In genomic region chr3:157567566-157568132, GRCm38 (mm10) we compare ENCODE assay signal across 8 mouse cellular contexts. TPM values are rescaled to one million over a fixed set of nuclear protein-coding genes. Genes with fewer than 3 reads are reported as not detected.
DNase-seq lines count a peak whose midpoint lies in the region; ATAC-seq and TF ChIP-seq lines count a peak whose summit lies in the region.

No protein-coding gene starts in this region.

- H3K27ac ChIP-seq in spleen, adult 2 months (ENCODE audit: insufficient read depth, low read length): no peak overlapping the region
- H3K27ac ChIP-seq in hindbrain, embryonic 14.5 days: no peak overlapping the region
- H3K27ac ChIP-seq in liver, embryonic 14.5 days: no peak overlapping the region

- H3K9ac ChIP-seq in hindbrain, embryonic 14.5 days: peak overlapping the region; percentile 52
- H3K9ac ChIP-seq in liver, embryonic 14.5 days (replicated peaks): no peak overlapping the region

- peaks cover 10% of the 10 kb centered on the region for H3K27me3 ChIP-seq in spleen, adult 2 months (ENCODE audit: control insufficient read depth, insufficient read depth, low read length)
- peaks cover 40% of the 10 kb centered on the region for H3K27me3 ChIP-seq in hindbrain, embryonic 14.5 days (ENCODE audit: control insufficient read depth, insufficient read depth, low read length)
- peaks cover 18% of the 10 kb centered on the region for H3K27me3 ChIP-seq in liver, embryonic 14.5 days (ENCODE audit: control insufficient read depth, insufficient read depth, low read length)

- TF ChIP-seq EP300 in liver, embryonic 14.5 days (IDR thresholded peaks at IDR 0.05; ENCODE audit: low read depth): no peak

- no peaks in the 10 kb centered on the region for H3K36me3 ChIP-seq in spleen, adult 2 months (ENCODE audit: control insufficient read depth, insufficient read depth, low read length)
- no peaks in the 10 kb centered on the region for H3K36me3 ChIP-seq in hindbrain, embryonic 14.5 days (replicated peaks; ENCODE audit: control insufficient read depth, insufficient read depth)
- no peaks in the 10 kb centered on the region for H3K36me3 ChIP-seq in liver, embryonic 14.5 days (replicated peaks; ENCODE audit: control insufficient read depth, insufficient read depth, low read depth)

- H3K4me1 ChIP-seq in spleen, adult 2 months (ENCODE audit: control insufficient read depth, insufficient read depth, insufficient read length): peaks cover 10% of the 10 kb centered on the region
- peaks cover 3% of the 10 kb centered on the region; the same call in 1 of the 2 replicates for H3K4me1 ChIP-seq in hindbrain, embryonic 14.5 days (replicated peaks; ENCODE audit: control insufficient read depth, insufficient read depth, low read length)
- no peaks in the 10 kb centered on the region; a peak in 1 of 4 replicates for H3K4me1 ChIP-seq in liver, embryonic 14.5 days (replicated peaks; ENCODE audit: control insufficient read depth in 2 of 2, insufficient read depth in 2 of 2, low read length in 1 of 2)

- H3K9me3 ChIP-seq in hindbrain, embryonic 14.5 days (ENCODE audit: control insufficient read depth, low read length): no peaks in the 10 kb centered on the region
- H3K9me3 ChIP-seq in liver, embryonic 14.5 days (ENCODE audit: control insufficient read depth, low read length): no peaks in the 10 kb centered on the region

- WGBS in spleen, adult 2 months: 4% methylated on average over 34 of the region's 34 CpGs
- WGBS in hindbrain, embryonic 14.5 days: 4% methylated on average over 34 of the region's 34 CpGs
- whole genome bisulfite sequencing in liver, embryonic 14.5 days (ENCODE audit: insufficient replicate concordance): 1% methylated on average over 34 of the region's 34 CpGs

- no peak for TF ChIP-seq CTCF in spleen, adult 2 months (IDR thresholded peaks at IDR 0.05; ENCODE audit: extremely low read depth, insufficient read depth, insufficient read length, insufficient replicate concordance)
- no peak for TF ChIP-seq CTCF in liver, embryonic 14.5 days (IDR thresholded peaks at IDR 0.05; ENCODE audit: low read depth)

- peak; percentile 47 for DNase-seq in adrenal gland, postnatal 14 days
- DNase-seq in adrenal gland, adult 8-10 months: no peak
- no peak for DNase-seq in spleen, adult 2 months (ENCODE audit: low read depth in 1 of 2, low spot score in 2 of 2)
- no peak for DNase-seq in spleen, adult 12 weeks (ENCODE audit: low spot score)
- DNase-seq in hindbrain, embryonic 14.5 days (ENCODE audit: low spot score): no peak
- DNase-seq in liver, embryonic 14.5 days (ENCODE audit: low read depth in 3 of 3, low spot score in 3 of 3): no peak
- DNase-seq in cerebellum, adult 11-12 months: no peak
- no peak for DNase-seq in adipocyte (ENCODE audit: low spot score)

- no peak for TF ChIP-seq POLR2A in spleen, adult 2 months (IDR thresholded peaks at IDR 0.05; ENCODE audit: low read depth, low read length)

- peak overlapping the region; percentile 93 for H3K4me2 ChIP-seq in hindbrain, embryonic 14.5 days (replicated peaks)
- H3K4me2 ChIP-seq in liver, embryonic 14.5 days (ENCODE audit: low read depth): peak overlapping the region; percentile 72

- H3K4me3 ChIP-seq in spleen, adult 2 months (ENCODE audit: extremely low read depth, insufficient read depth, insufficient read length): peak overlapping the region; percentile 14; the same call in 1 of the 2 replicates
- H3K4me3 ChIP-seq in hindbrain, embryonic 14.5 days (replicated peaks; ENCODE audit: low read length): peak overlapping the region; percentile 51
- peak overlapping the region; percentile 29 to 51 for H3K4me3 ChIP-seq in liver, embryonic 14.5 days (ENCODE audit: insufficient read depth in 1 of 2, low read depth in 2 of 2, low read length in 2 of 2)

- peak; percentile 15; the same call in 1 of the 2 replicates for ATAC-seq in hindbrain, embryonic 14.5 days (ENCODE audit: low FRiP score)
- ATAC-seq in liver, embryonic 14.5 days (ENCODE audit: insufficient read depth): peak; percentile 13; the same call in 1 of the 2 replicates

RNA-seq across cellular contexts. Expression of gene Ptger3, which starts 1.0 kb away (rescaled TPM):
- total RNA-seq in adrenal gland, postnatal 14 days (2021): 8.0 and 11.4 TPM in 2 replicates
- total RNA-seq in adrenal gland, adult 8-10 months (2022): 10 to 100 TPM in 3 of 4 experiments, 1 to 10 TPM in 1; 9.8 to 26.7 (median 17.5) TPM
- 2.8 and 5.2 TPM in 2 replicates for polyA plus RNA-seq in spleen, adult 2 months (2012; rRNA removed)
- 7.5 and 9.0 TPM in 2 replicates for polyA plus RNA-seq in hindbrain, embryonic 14.5 days (2014; fragmentation: Nextera tagmentation; extraction: Ambion mirVana)
- polyA plus RNA-seq in liver, embryonic 14.5 days (2012; rRNA removed): 1.0 and 1.4 TPM in 2 replicates
- 2.3 and 2.5 TPM in 2 replicates for polyA plus RNA-seq in liver, embryonic 14.5 days (2014; fragmentation: Nextera tagmentation; extraction: Ambion mirVana)

RNA-seq across cellular contexts. Expression of gene Zranb2, which starts 33.7 kb away (rescaled TPM):
- 72.5 and 78.9 TPM in 2 replicates for total RNA-seq in adrenal gland, postnatal 14 days (2021)
- total RNA-seq in adrenal gland, adult 8-10 months (2022): 10 to 100 TPM; 67.6 to 89.2 (median 75.9) TPM
- polyA plus RNA-seq in spleen, adult 2 months (2012; rRNA removed): 2.4 TPM in 2 replicates
- 105 and 111 TPM in 2 replicates for polyA plus RNA-seq in hindbrain, embryonic 14.5 days (2014; fragmentation: Nextera tagmentation; extraction: Ambion mirVana)
- 18.7 and 31.8 TPM in 2 replicates for polyA plus RNA-seq in liver, embryonic 14.5 days (2012; rRNA removed)
- polyA plus RNA-seq in liver, embryonic 14.5 days (2014; fragmentation: Nextera tagmentation; extraction: Ambion mirVana): 44.0 and 46.2 TPM in 2 replicates
